Mouse (Mus musculus) kidney, postnatal 4 days (tissue): ENCODE results near the gene Celf2.

Experiments
- DNase-seq, 2 experiments: peaks; one replicate each; pipeline ENCODE4 v3.0.0; 2021; ENCODE audit warnings: mixed read lengths in 2 of 2

The Celf2 gene

DNA sequence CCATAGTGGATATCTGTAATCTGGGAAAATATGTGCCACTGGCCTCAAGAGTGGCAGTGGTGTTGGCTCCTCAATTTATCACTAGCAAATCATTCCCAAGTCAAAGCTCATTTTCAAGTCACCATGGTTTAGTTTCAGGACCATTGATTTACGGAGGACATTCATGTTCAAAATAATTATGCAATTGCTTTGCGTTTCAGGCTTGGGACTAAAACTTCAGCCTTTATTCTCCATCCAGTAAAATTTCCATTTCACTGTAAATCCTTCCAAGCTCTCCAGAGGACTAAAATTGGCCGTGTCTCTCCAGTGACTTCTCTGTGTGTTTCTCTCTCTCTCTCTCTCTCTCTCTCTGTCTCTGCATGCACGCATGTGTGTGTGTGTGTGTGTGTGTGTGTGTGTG lies 249.7 kb downstream of the Celf2 start:
- DNase-seq: no peak

DNA sequence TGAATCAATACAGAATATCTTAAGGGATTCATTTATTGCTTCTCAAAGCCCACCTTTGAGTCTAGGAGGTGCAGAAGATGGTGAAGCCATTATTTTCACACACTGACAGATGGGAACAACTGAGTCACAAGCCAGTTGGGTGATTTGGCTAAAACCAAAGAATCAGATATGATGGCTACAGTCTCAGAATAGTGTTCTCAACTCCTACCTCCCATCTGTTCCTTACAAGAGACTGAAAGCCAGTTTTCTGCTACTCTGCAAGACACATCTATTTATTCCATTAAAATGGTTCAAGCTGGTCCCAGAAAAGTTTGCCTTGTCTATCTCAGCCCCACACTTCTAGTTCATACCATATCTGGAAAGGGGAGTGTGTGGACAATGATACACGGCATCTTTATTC lies 253.3 kb downstream of the Celf2 start:
- no peak for DNase-seq

DNA sequence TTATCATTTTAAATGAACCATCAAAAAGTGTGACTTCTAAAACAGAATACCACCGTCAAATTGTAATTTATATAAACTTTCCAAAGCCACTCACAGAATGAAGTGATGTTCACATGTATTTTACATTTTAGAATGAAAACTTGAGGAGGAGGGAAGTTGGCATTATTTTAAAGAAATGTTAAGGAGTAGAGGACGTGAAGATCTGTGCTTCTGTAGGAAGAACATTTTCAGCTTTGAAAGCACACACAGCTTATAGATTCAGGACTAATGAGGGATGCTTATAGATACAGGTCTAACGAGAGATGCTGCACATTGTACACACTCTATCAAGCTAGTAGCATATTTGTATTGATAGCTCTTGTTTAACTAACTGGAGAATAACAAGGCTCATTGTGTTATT lies 254.0 kb downstream of the Celf2 start:
- no peak for DNase-seq

DNA sequence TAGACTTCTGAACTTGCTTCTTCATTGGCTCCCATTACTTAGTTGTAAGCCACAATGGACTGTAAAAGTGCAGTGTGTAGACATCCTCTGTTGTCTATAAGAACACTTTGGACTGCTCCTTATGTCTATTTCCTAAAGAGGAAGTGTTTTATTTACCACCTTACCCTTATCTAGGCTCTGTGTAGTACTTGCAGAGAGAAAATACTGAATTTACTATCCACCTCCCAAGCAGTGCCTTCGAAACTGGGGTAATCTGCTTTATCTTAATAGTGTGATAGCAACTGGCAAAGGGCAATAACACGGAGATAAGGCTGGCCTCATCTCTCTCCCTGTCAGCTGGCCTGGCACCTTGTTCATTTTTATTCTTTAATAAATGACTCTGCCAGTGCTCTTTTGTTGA lies 259.0 kb downstream of the Celf2 start:
- DNase-seq: no peak

DNA sequence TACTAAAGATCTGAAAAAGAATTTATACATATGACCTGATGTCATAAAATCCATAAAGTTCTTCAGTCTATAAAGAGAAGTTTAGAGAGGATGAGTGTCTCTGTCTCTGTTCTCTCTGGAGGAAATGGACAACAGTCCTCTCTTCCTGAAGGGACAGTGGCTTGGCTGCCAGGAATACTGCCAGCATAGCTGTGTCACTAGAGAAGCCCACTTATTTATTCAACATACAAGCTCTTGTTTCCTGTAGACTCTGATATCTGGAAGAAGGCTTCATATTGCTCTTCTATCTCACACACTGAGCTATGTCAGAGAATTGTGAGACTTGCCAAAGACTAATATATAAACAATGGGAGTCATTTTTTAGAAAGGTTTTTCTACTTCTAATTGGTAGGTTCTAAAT lies 260.4 kb downstream of the Celf2 start:
- DNase-seq: no peak

DNA sequence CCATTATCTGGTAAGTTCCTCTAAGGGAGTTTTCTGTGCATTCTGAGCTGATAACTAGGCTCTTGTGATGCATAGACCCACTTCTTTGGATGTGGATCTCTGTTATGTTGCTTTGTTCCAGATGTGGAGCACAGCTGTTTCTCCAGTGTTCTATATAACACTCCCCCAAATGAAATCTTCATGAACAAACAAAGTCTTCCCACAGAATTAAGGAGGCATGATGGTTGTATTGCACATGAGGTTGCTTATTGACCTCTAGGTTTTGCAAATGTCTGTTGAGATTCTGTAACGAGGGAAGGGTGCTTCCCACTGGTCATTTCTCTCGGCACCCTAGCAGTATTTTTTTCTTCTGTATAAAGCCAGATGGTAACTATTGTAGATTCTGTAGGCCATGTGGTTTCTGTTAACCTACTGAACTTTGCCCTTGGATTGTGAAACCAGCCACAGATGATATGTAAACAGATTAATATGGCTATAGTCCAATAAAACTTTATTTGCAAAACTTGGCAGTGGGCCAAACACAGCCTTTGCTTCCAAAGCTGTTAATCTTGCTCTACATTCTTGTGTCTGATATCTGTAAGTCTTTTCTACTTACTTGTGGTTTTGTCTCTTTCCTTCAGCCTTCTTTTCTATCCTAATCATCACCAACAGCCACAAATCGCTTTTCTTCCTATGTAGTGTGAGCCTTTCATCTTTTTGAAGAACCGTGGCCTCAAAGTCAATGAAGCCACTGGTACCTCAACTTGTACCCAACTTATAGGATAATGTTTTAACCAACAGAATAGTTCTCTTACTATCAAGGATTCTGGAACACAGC lies 263.2 kb downstream of the Celf2 start:
- peak; percentile 72 to 79 for DNase-seq

DNA sequence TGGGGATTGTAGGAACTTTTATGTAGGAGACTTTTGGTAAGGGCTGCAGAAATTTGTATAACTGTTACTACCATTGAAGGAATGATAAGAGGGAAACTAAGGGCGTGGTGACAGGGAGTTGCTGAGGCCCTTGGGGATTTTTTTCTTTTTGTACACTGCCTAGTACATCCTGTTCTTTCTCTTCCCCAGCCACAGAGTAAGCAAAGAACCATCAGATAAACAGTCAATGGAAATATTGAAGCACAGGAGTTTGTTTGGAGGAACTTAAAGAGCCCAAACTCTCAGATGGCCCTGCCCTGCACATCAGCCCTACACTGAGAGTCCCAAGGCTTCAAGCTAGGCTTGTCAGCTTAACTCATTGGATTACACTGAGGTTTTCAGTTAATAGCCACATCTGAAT lies 267.2 kb downstream of the Celf2 start:
- no peak for DNase-seq

DNA sequence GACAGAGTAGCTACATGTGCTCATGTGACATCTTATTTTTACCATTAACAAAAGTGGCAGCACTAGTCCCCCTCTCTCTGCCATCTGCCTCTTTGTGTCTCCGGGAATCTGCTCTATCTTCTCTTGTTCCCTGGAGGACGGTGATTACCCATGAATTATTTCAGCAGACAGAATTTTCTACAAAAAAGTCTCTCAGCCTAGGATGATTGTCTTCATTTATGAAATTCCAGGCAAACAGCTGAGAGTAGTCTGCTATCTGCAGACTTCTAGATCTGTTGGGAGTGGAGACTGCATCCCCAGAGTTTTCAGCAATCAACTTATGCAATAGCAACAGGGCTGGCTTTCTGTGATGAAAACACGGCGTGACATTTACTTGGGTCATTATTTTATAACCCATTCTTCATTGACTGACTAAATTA lies 267.8 kb downstream of the Celf2 start:
- no peak for DNase-seq

DNA sequence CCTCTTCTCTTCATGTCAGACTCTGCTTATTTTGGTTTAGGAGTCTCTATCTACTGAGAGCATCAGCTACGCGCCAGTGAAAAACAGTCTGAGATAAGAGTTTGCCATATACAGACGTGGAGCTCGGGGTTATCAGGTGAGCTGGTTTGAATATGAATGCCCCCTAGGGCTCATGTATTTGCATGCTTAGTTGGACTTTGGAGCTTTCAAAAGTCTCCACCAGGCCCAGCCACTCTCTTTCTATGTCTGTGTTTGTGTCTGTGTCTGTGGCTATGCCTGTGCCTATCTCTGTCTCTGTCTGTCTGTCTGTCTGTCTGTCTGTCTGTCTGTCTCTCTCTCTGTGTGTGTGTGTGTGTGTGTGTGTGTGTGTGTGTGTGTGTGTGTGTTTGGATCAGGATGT lies 272.1 kb downstream of the Celf2 start:
- DNase-seq: no peak

DNA sequence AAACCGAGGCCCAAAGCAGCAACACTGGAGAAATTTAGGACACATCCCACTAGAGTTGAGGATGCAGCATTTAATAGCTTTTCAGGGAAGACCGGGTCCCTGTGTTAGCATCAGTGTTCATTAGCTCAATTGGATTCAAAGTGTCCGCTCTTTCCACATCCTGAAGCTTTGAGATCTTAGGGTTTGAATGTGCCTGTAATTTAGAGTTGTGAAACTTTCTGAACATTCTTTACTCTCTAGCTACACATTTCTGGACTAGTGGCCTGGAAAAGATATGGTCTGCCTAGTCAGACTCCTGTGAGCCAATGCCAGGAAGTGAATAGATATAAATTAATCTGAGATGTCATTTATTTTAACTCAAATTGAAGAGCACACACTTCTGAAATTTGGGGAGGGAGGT lies 272.9 kb downstream of the Celf2 start:
- DNase-seq: no peak

DNA sequence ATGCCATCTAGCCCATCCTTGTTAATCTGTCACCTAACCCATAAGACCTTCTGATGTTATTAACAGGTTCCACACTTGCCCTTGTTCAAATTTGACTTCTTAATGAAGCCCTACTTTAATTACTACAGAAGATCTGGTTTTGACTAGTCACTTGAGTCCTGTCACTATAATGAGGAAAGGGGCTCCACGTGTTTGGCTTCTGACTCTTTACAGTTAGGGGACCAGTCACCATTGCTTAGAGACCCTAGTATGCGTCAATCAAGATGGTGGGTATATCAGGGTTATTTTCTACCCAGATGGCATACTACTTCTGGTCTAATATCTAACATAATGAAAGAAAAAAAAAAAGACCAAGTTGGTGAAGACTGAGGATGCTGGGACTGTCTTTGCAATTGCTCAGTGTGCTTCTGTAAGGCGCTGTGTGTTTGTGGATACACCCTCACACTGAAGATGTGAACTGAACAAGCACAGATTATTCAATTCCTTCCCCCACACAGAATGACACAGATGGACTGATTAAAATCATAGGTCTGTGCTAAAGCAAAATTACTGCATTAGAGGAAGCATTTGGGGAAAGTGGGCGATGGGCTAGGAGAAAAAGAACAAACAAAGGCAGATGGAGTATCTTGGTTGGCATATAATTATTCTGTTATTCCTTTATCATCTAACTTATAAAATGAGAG lies 274.2 kb downstream of the Celf2 start:
- no peak for DNase-seq

DNA sequence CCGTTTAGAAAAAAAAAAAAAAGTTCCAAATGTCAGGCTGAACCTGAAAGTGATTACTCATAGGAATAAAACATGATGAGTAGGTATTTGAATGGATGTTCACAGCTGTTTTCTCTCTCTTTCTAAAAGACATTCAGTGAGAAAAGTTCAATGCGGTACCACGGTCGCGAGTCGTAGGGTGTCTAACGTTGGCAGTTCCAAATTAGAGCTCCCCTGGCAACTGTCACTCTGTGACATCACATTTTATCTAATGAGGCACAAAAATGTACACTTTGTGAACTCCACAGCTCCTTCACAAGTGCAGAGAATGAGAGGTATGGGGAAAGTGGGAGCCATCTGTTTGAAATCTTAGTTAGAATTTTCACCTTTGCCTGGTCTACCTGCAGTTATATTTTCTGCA lies 274.8 kb downstream of the Celf2 start:
- no peak for DNase-seq

DNA sequence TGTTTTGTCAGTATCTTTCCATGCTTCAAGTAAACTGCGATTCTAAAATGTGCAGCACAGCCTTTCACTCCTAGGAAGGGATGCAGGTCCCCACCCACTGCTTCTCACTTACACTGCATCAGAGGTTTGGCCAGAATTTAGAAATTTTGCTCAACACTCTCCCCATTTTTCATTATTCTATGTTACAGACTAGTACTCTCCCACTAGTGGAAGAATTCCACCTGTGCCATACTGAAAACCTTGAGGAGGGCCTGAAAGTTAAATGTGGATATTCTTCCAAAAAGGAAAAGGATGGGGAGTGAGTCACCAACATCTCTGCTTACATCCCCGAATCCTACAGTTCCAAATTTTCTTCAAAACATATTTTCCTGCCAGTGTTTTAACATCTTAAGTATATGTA lies 276.0 kb downstream of the Celf2 start:
- no peak for DNase-seq

DNA sequence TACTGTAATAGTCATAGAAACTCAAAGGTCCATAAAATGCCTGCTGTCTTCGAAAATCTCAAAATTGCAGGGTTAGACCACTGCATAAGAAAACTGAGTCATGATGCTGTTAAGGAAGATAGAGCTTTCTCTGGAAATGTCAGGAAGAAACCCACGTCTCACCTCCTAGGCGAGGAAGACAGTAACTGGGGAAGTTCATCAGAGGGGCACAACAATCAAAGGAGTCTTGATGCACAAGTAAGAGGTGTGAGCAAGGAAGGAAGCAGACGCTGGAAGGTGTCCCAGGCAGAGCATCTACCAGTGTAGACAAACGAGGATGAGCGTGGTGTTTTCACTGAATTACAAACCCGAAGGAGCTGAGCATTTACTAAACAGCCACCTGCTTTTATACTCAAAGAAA lies 282.6 kb downstream of the Celf2 start:
- DNase-seq: no peak

DNA sequence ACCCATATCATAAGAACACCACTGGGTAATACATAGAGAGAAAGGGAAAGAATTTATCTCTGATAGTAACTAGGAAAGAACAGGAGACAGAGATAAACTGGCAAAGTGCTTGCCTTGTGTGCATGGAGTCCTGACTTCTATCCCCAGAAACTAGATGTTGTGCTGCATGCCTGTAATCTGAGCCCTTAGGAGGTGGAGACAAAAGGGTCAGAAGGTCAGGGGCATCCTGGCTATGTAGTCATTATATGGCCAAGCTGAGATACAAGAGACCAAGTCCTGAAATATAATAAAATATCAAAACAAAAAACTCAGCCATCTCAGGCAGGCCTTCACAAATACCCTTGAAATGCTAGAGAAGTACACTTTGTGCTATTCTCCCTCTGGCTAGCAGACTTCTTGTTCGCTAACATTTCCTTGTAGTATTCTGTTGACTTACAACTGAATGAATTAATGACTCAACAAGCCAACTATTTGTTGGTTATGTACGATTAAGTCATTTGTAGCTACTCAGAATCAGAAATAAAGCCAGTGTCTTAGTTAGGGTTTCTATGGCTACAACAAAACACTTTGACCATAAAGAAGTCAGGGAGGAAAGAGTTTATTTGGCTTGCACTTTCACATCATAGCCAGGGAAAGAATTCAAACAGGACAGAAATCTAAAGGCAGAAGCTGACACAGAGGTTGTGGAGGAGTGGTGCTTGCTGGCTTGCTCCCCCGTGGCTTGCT lies 284.9 kb downstream of the Celf2 start:
- DNase-seq: no peak

DNA sequence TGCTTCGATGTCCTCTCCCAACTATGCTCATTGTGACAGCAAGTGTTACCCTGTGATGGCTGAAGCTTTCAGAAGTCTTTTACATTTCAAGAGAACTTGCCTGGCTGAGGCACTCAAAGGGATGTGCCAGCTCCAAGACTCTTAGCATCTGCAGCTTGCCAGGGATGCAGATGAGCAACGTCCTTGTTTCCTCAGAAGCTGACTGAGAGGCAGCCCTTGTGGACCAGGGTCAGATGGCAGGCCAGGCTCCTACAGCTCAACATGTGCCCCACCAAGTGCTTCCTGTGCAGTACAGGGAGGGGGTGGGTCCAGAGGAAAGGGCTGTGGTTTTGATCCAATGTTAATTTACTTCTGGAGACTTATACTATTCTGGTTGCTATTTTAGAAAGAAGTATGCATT lies 285.8 kb downstream of the Celf2 start:
- DNase-seq: no peak

DNA sequence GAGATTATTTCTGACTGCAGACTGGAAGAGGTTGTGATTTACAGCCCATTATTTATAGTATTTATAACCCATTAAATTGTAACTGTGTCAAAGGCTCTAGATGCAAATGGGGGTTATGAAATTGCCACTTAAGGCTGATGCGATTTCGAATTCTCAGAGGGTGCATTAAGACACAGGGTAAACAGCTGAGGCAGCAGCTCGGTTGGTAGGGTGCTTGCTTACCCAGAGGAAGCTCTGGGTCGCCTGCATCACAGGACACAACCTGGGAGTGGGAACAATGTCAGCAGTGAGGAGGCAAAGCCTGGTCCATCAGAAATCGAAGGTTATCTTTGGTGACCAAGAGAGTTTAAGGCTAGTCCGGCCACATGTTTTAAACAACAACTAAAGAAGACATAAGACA lies 286.5 kb downstream of the Celf2 start:
- no peak for DNase-seq

DNA sequence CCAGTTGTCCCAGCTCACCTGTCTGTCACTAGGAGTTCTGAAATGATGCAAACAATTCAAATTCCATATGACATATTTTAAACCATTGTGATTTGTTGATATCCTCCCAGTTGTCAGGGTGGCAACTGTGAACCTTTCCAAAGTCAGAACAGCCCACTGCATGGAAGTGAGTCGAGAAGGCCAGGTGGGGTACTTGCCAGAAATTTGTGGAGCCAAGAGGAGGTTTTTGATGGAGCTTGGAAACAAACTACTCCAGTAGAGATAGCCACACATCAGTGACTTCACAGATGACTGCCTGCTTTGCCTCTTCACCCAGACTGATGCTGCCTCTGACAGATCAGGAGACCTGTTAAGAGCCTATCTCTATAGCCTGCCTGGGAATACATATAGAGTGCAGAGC lies 287.5 kb downstream of the Celf2 start:
- DNase-seq: no peak

DNA sequence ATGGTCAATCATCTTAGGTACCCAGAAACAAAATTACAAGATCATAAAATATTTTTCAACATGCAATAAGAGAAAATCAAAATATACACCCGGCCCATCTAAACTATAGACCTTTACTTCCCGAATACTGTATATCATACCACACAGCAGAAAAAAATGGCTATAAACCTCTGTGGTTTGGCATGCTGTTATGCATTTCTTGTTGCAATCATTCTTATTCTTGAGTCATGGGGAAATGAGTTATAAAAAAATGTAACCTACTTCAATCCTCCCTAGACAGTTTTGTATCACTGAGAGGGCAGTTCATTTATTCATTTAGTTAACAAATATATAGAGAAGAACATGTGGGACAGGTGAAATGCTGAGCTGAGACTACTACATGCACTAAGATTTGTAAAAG lies 291.3 kb downstream of the Celf2 start:
- DNase-seq: no peak

DNA sequence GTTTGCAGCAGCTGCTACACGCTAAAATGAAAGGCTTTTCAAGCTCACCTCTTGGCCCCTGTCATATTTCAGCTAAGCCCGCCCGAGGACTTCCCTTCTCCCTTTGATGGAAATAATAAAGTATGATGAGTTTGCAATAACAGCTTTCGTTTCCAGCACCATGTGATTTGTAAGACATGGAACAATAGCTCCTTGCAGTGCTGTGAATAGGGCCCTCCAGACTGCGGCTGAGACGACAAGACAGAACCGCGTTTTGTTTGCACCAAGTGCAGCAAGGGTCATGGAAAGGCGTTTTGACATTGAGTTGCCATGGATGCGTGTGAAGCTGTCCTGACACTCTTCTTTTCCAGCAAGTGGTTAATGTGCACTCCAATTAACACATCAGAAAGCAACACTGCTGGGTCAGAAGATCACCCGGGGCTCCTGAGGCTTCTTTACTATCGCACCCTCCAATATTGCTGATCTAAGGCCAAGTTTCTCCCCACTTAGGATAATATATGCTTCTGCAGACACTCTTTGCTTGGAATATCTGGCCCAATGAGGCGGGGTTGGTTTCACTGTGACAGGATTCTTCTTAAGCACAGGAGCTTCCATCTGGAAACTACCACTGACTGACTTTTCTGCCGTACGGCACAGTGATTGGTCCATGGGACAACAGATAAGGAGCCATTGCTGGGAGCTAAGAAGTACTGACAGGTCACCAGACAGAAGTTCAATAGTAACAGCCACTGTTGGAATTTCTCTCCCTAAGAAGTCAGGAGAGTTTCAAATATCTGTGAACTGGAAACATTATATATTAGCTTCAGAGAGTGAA lies 301.5 kb downstream of the Celf2 start:
- peak; percentile 28 to 52 for DNase-seq

DNA sequence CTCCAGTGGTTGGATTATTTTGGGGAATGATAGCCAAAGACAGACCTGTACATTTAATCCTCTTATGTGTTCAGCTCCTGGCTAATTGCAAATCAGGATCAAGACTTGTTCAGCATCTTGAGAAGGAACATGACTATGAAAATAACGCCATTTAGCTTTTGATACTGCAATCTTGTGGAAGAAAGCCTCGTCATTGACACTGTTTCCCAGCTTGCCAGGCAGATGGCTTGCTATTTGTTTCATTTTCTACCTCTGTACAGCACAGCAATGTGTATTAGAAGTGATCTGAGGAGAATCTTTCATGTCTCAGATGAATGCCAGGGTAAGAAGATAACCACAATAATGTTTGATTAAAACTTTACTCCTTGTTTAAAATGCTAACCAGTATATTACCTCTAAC lies 315.9 kb downstream of the Celf2 start:
- no peak for DNase-seq

DNA sequence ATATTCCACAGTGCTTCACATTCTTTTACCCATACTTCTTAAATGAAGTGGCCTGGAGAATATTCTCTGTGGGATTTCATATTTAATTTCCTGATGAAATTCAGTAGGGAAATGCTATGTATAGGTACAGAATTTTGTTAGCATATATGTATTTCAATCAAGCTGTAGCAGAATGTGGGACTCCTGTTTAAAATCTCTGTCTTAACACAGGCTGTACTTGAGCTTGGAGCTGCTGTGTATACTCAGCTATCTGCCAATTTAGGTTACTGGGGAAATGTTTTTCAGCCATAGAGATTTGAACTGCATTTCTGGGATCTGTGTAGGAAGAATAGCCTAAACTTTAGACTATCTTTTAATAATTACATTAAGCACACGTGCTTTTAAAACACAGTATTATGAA lies 330.2 kb downstream of the Celf2 start:
- no peak for DNase-seq
